Mouse (Mus musculus) testis, adult 2 months (tissue): ENCODE data around the gene Syt9.

Source experiments
- CTCF ChIP-seq: fragments of 200-500 bp; IDR thresholded peaks from 2 replicates; pipeline ENCODE4 v1.5.1; 2012; ENCODE audit warnings: low read depth, mild to moderate bottlenecking, inconsistent platforms, low read length, moderate library complexity; ENCODE audit not compliant: control insufficient read depth, insufficient read depth, insufficient replicate concordance
- POLR2A ChIP-seq: fragments of 200-500 bp; IDR thresholded peaks from 2 replicates; pipeline ENCODE4 v1.6.1; 2012; ENCODE audit warnings: low read depth, mild to moderate bottlenecking, inconsistent platforms, low read length, moderate library complexity; ENCODE audit not compliant: control insufficient read depth

DNA sequence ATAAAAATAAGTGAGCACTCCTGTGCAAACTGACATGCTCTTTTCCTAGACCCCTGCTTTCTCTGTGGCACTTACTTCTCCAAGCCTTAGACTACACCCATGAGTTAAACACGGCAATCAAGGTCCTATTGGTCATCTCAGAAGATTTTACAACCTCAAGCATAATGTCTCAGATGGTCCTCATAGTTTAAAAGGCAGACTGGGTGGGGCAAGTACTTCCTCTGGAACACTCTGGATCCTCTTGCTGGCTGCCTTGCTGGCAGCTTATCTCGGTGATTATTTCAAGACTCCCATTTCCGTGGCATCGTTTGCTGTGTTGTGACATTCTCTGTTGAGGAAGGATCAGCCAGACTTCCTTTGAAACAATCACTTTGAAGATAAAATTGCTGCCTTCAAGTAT, 169.5 kb downstream of the Syt9 start:
- TF ChIP-seq CTCF = no peak
- TF ChIP-seq POLR2A = no peak
